Mouse (Mus musculus): Measurements from ENCODE around the gene Myom3. TPM values are rescaled to one million over a fixed set of nuclear protein-coding genes. Genes with fewer than 3 reads are reported as not detected.

Myom3 gene
- total and polyA plus RNA-seq, 3 experiments = 0.61 to 1.5 (median 1.4) TPM

DNA sequence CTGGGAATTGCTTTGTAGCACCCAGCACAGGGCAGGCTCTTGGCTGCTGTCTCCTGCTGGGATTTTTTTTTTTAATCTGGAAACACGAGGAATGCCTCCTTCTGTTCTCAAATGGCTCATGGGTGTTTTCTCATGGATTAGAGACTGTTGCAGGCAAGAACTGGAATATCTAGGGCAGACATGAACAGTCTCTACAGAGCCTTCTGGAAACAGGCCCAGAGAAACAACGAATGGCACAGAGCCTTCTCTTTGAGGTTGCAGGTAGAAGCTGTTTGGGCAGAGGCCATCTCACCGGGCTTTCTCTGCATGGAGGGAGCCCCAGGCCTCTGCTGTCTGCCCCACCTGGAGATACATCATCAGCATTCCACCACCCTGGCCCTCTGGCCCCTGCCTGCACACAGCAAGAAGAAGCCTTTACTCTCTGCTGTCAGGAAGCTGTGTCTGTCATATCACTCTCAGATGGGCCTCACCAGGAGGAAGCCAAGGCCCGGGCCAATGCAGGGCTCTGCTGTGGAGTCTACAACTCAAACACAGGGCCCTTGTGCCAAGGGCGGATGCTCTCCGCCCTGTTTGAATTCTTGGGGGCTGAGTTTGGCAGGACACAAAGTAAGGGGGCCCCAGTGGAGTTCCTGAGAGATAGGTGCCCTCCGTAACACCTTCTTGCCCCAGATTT, 7.3 kb upstream of the Myom3 start:
- no peaks in the 10 kb centered on the region for H3K27me3 ChIP-seq (ENCODE audit: control insufficient read depth, insufficient read depth, low read length)
- H3K9ac ChIP-seq (ENCODE audit: low read depth, low read length) = no peak overlapping the region
- intact Hi-C loops (cut with DNase I) = no loop called here
- no peak for DNase-seq
- 64% methylated on average over 7 of the region's 7 CpGs for WGBS
- no peak overlapping the region for H3K4me3 ChIP-seq
- H3K36me3 ChIP-seq (ENCODE audit: control insufficient read depth, insufficient read depth, low read length) = no peaks in the 10 kb centered on the region
- H3K27ac ChIP-seq = no peak overlapping the region
- H3K4me1 ChIP-seq (ENCODE audit: control insufficient read depth, insufficient read depth, low read length) = no peaks in the 10 kb centered on the region
- H3K79me2 ChIP-seq (replicated peaks; ENCODE audit: control insufficient read depth, insufficient read depth, low read length) = no peaks in the 10 kb centered on the region
- TF ChIP-seq EP300 (IDR thresholded peaks at IDR 0.05; ENCODE audit: insufficient read depth, low read depth, low read length) (no peak), POLR2A (IDR thresholded peaks at IDR 0.05; ENCODE audit: insufficient read depth, low read depth, low read length) (no peak), CTCF (IDR thresholded peaks at IDR 0.05) (no peak)

GRCm38 (mm10) chr4:135752779-135753164, 6.7 kb upstream of the Myom3 start:
- 77% methylated on average over 8 of the region's 8 CpGs for WGBS
- Histone ChIP-seq H3K4me3 (no peak overlapping the region), H3K27me3 (ENCODE audit: control insufficient read depth, insufficient read depth, low read length) (no peaks in the 10 kb centered on the region), H3K9ac (ENCODE audit: low read depth, low read length) (no peak overlapping the region), H3K27ac (no peak overlapping the region), H3K36me3 (ENCODE audit: control insufficient read depth, insufficient read depth, low read length) (no peaks in the 10 kb centered on the region), H3K4me1 (ENCODE audit: control insufficient read depth, insufficient read depth, low read length) (no peaks in the 10 kb centered on the region), H3K79me2 (replicated peaks; ENCODE audit: control insufficient read depth, insufficient read depth, low read length) (no peaks in the 10 kb centered on the region)
- intact Hi-C loops (cut with DNase I) = no loop called here
- DNase-seq = no peak
- no peak for TF ChIP-seq EP300 (IDR thresholded peaks at IDR 0.05; ENCODE audit: insufficient read depth, low read depth, low read length)
- TF ChIP-seq POLR2A (IDR thresholded peaks at IDR 0.05; ENCODE audit: insufficient read depth, low read depth, low read length) = no peak
- no peak for TF ChIP-seq CTCF (IDR thresholded peaks at IDR 0.05)

- Histone ChIP-seq H3K27me3 (ENCODE audit: control insufficient read depth, insufficient read depth, low read length) (no peaks in the 10 kb centered on the region), H3K9ac (ENCODE audit: low read depth, low read length) (no peak overlapping the region), H3K27ac (no peak overlapping the region), H3K4me3 (no peak overlapping the region), H3K36me3 (ENCODE audit: control insufficient read depth, insufficient read depth, low read length) (no peaks in the 10 kb centered on the region), H3K79me2 (replicated peaks; ENCODE audit: control insufficient read depth, insufficient read depth, low read length) (no peaks in the 10 kb centered on the region), H3K4me1 (ENCODE audit: control insufficient read depth, insufficient read depth, low read length) (no peaks in the 10 kb centered on the region)
- 45% methylated on average over 4 of the region's 4 CpGs for WGBS
- no peak for DNase-seq
- intact Hi-C loops (cut with DNase I) = loop anchor here (1.0 kb wide), 1 partner anchor 49 kb away; no protein-coding TSS in a partner anchor
- TF ChIP-seq POLR2A (IDR thresholded peaks at IDR 0.05; ENCODE audit: insufficient read depth, low read depth, low read length) (no peak), EP300 (IDR thresholded peaks at IDR 0.05; ENCODE audit: insufficient read depth, low read depth, low read length) (no peak), CTCF (IDR thresholded peaks at IDR 0.05) (peak; percentile 58)
Observed at GRCm38 (mm10) chr4:135758331-135758730, 1.2 kb upstream of the Myom3 start.

GRCm38 (mm10) chr4:135758825-135759224, 690 bp upstream of the Myom3 start:
- intact Hi-C loops (cut with DNase I) = loop anchor here (1.0 kb wide), 1 partner anchor 50 kb away; no protein-coding TSS in a partner anchor
- H3K36me3 ChIP-seq (ENCODE audit: control insufficient read depth, insufficient read depth, low read length) = no peaks in the 10 kb centered on the region
- no peak for TF ChIP-seq POLR2A (IDR thresholded peaks at IDR 0.05; ENCODE audit: insufficient read depth, low read depth, low read length)
- TF ChIP-seq CTCF (IDR thresholded peaks at IDR 0.05) = no peak
- TF ChIP-seq EP300 (IDR thresholded peaks at IDR 0.05; ENCODE audit: insufficient read depth, low read depth, low read length) = no peak
- no peak overlapping the region for H3K9ac ChIP-seq (ENCODE audit: low read depth, low read length)
- no peak overlapping the region for H3K27ac ChIP-seq
- WGBS = 53% methylated on average over 6 of the region's 6 CpGs
- no peaks in the 10 kb centered on the region for H3K27me3 ChIP-seq (ENCODE audit: control insufficient read depth, insufficient read depth, low read length)
- H3K4me3 ChIP-seq = no peak overlapping the region
- no peaks in the 10 kb centered on the region for H3K4me1 ChIP-seq (ENCODE audit: control insufficient read depth, insufficient read depth, low read length)
- no peak for DNase-seq
- H3K79me2 ChIP-seq (replicated peaks; ENCODE audit: control insufficient read depth, insufficient read depth, low read length) = no peaks in the 10 kb centered on the region

DNA sequence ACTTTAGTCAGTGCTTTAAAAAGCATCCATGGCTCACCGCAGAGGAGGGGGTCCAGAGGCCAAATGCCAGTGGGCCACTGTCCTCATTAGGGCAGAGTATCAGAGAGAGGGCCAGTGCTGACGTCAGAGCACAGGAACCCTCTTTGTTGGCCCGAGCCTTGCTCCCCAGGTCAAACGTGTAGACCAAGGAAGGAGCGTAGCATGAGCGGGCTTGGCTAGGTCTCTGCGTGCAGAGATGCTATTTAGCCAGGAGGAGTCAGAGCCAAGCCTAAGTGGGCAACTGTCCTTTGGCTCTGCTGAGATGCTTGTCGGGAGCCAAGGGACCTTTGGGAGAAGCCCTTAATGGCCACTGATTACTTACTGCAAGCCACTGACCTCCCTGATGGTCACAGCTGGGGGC, 1.5 kb downstream of the Myom3 start:
- intact Hi-C loops (cut with DNase I) = no loop called here
- Histone ChIP-seq H3K36me3 (ENCODE audit: control insufficient read depth, insufficient read depth, low read length) (no peaks in the 10 kb centered on the region), H3K9ac (ENCODE audit: low read depth, low read length) (no peak overlapping the region), H3K27ac (no peak overlapping the region), H3K4me3 (no peak overlapping the region), H3K4me1 (ENCODE audit: control insufficient read depth, insufficient read depth, low read length) (no peaks in the 10 kb centered on the region), H3K27me3 (ENCODE audit: control insufficient read depth, insufficient read depth, low read length) (no peaks in the 10 kb centered on the region), H3K79me2 (replicated peaks; ENCODE audit: control insufficient read depth, insufficient read depth, low read length) (no peaks in the 10 kb centered on the region)
- TF ChIP-seq EP300 (IDR thresholded peaks at IDR 0.05; ENCODE audit: insufficient read depth, low read depth, low read length) = no peak
- WGBS = 72% methylated on average over 8 of the region's 8 CpGs
- no peak for DNase-seq

DNA sequence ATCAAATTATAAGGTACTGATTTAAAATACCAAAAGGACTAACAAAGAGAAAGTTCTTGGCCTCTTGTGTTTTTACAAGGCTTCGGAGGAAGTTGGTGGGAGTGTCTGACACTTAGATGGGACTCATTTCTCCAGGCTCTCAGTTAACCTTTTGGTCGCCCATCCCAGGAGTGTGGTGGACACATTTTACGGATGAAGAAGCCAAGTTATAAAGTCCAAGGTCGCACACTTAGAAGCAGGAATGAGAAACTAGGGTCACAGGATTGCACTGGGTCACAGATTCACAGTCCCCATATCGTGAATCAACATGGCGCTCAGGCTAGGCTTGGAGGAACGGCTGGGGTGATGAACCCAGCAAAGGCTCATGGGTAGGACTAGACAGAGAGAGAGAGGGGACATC, 2.1 kb downstream of the Myom3 start:
- Histone ChIP-seq H3K4me3 (no peak overlapping the region), H3K36me3 (ENCODE audit: control insufficient read depth, insufficient read depth, low read length) (no peaks in the 10 kb centered on the region), H3K4me1 (ENCODE audit: control insufficient read depth, insufficient read depth, low read length) (no peaks in the 10 kb centered on the region), H3K27ac (no peak overlapping the region), H3K79me2 (replicated peaks; ENCODE audit: control insufficient read depth, insufficient read depth, low read length) (no peaks in the 10 kb centered on the region), H3K27me3 (ENCODE audit: control insufficient read depth, insufficient read depth, low read length) (no peaks in the 10 kb centered on the region), H3K9ac (ENCODE audit: low read depth, low read length) (no peak overlapping the region)
- DNase-seq = no peak
- TF ChIP-seq CTCF (IDR thresholded peaks at IDR 0.05) (no peak), EP300 (IDR thresholded peaks at IDR 0.05; ENCODE audit: insufficient read depth, low read depth, low read length) (no peak), POLR2A (IDR thresholded peaks at IDR 0.05; ENCODE audit: insufficient read depth, low read depth, low read length) (no peak)
- 80% methylated on average over 7 of the region's 7 CpGs for WGBS
- intact Hi-C loops (cut with DNase I) = no loop called here

Data from heart, adult 2 months (tissue).